Mouse (Mus musculus) embryonic fibroblast, embryonic 13.5 days (primary cell): ENCODE data around the gene Rln1. TPM values are rescaled to one million over a fixed set of nuclear protein-coding genes. Genes with fewer than 3 reads are reported as not detected.
A peak's percentile ranks its signal among the peaks of the same experiment; 100 is the strongest.

Source experiments
- H3K27ac ChIP-seq: 2 replicates; pipeline ENCODE4 v1.5.1; 2012; ENCODE audit warnings: low read length, control low read depth, inconsistent platforms; ENCODE audit not compliant: insufficient read depth
- H3K4me1 ChIP-seq: 2 replicates; pipeline ENCODE4 v1.6.1; 2011; ENCODE audit warnings: low read length; ENCODE audit not compliant: control insufficient read depth, insufficient read depth
- H3K4me3 ChIP-seq: 2 replicates; pipeline ENCODE4 v1.5.1; 2011; ENCODE audit warnings: mild to moderate bottlenecking, control low read depth, low read length; ENCODE audit not compliant: insufficient read depth
- CTCF ChIP-seq: IDR thresholded peaks from 2 replicates; pipeline ENCODE4 v1.5.1; 2011; ENCODE audit warnings: mild to moderate bottlenecking, control low read depth, low read length, moderate library complexity, borderline replicate concordance; ENCODE audit not compliant: insufficient read depth
- POLR2A ChIP-seq: IDR thresholded peaks from 2 replicates; pipeline ENCODE4 v1.6.1; 2011; ENCODE audit warnings: low read depth, mild to moderate bottlenecking, control low read depth, low read length, moderate library complexity
- polyA plus RNA-seq: library from polyadenylated mRNA; stranded (reverse); fragments of >200 nt; gene quantifications from 2 replicates; pipeline ENCODE4 v1.2.4, GENCODE M21; 2011; ENCODE audit warnings: low read depth; ENCODE audit not compliant: missing spikeins, insufficient read length

The Rln1 gene
- polyA plus RNA-seq, 1 experiment = not detected

GRCm38 (mm10) chr19:29370545-29371283 lies 36.2 kb upstream of the Rln1 start:
- H3K4me1 ChIP-seq = no peaks in the 10 kb centered on the region; the same call in 1 of the 2 replicates
- TF ChIP-seq POLR2A = no peak
- TF ChIP-seq CTCF = no peak
- H3K4me3 ChIP-seq = no peak overlapping the region
- H3K27ac ChIP-seq = no peak overlapping the region

GRCm38 (mm10) chr19:29370112-29370511 lies 35.6 kb upstream of the Rln1 start:
- Histone ChIP-seq H3K4me3 (no peak overlapping the region), H3K4me1 (no peaks in the 10 kb centered on the region; the same call in 1 of the 2 replicates), H3K27ac (no peak overlapping the region)
- no peak for TF ChIP-seq CTCF
- no peak for TF ChIP-seq POLR2A

GRCm38 (mm10) chr19:29368671-29369309 lies 34.3 kb upstream of the Rln1 start:
- Histone ChIP-seq H3K4me3 (no peak overlapping the region), H3K27ac (no peak overlapping the region), H3K4me1 (no peaks in the 10 kb centered on the region; the same call in 1 of the 2 replicates)
- TF ChIP-seq POLR2A = no peak

GRCm38 (mm10) chr19:29368041-29368440 lies 33.6 kb upstream of the Rln1 start:
- no peak overlapping the region for H3K27ac ChIP-seq
- H3K4me1 ChIP-seq = no peaks in the 10 kb centered on the region; the same call in 1 of the 2 replicates
- no peak for TF ChIP-seq CTCF
- TF ChIP-seq POLR2A = no peak
- H3K4me3 ChIP-seq = no peak overlapping the region

- TF ChIP-seq CTCF (no peak), POLR2A (peak; percentile 63)
- H3K4me3 ChIP-seq = peak within 1 kb of the TSS; percentile 97
- no peak within 1 kb of the TSS for H3K27ac ChIP-seq
- H3K4me1 ChIP-seq = no peaks in the 10 kb centered on the region; the same call in 1 of the 2 replicates
These were observed 32.6 kb upstream of the Rln1 start, which contains the start of the genes Plgrkt and Cd274 for GRCm38 (mm10) chr19:29366969-29367622. Plgrkt (minus strand) TSS chr19:29367390. Cd274 (plus strand) TSS chr19:29367455.

- Histone ChIP-seq H3K4me3 (peak overlapping the region; percentile 97), H3K27ac (no peak overlapping the region), H3K4me1 (no peaks in the 10 kb centered on the region; the same call in 1 of the 2 replicates)
- TF ChIP-seq CTCF (no peak), POLR2A (no peak)
These were observed 31.9 kb upstream of the Rln1 start for GRCm38 (mm10) chr19:29366226-29366968.

GRCm38 (mm10) chr19:29365105-29365504 lies 30.6 kb upstream of the Rln1 start:
- no peak overlapping the region for H3K4me3 ChIP-seq
- TF ChIP-seq POLR2A (no peak), CTCF (no peak)
- H3K27ac ChIP-seq = no peak overlapping the region
- no peaks in the 10 kb centered on the region; the same call in 1 of the 2 replicates for H3K4me1 ChIP-seq

- TF ChIP-seq CTCF (no peak), POLR2A (no peak)
- no peak overlapping the region for H3K4me3 ChIP-seq
- H3K27ac ChIP-seq = no peak overlapping the region
- no peaks in the 10 kb centered on the region; the same call in 1 of the 2 replicates for H3K4me1 ChIP-seq
These were observed 29.6 kb upstream of the Rln1 start for GRCm38 (mm10) chr19:29364076-29364475.

- H3K4me1 ChIP-seq = no peaks in the 10 kb centered on the region; the same call in 1 of the 2 replicates
- TF ChIP-seq POLR2A (no peak), CTCF (no peak)
These were observed 29.1 kb upstream of the Rln1 start for GRCm38 (mm10) chr19:29363557-29363956.

More at GRCm38 (mm10) chr19:29363557-29363956, 29.1 kb upstream of the Rln1 start:
- H3K27ac ChIP-seq = no peak overlapping the region
- no peak overlapping the region for H3K4me3 ChIP-seq
